Mouse (Mus musculus) cerebellum, adult 2 months (tissue): Measurements from ENCODE around the gene Dapk1. TPM values are rescaled to one million over a fixed set of nuclear protein-coding genes. Genes with fewer than 3 reads are reported as not detected.

ENCODE experiments used
- DNase-seq, 2 experiments: peaks; one replicate each; pipeline ENCODE4 v3.0.0; 2021
- H3K27ac ChIP-seq: fragments of 200-500 bp; 2 replicates; pipeline ENCODE4 v1.5.1; 2012; ENCODE audit warnings: low read length, control low read depth, inconsistent platforms; ENCODE audit not compliant: insufficient read depth
- H3K27me3 ChIP-seq: fragments of 200-500 bp; 2 replicates; pipeline ENCODE4 v1.6.1; 2012; ENCODE audit warnings: inconsistent platforms, mild to moderate bottlenecking, low read length, moderate library complexity; ENCODE audit not compliant: control insufficient read depth, insufficient read depth
- H3K4me1 ChIP-seq: fragments of 200-500 bp; 2 replicates; pipeline ENCODE4 v1.6.1; 2011; ENCODE audit warnings: low read length; ENCODE audit not compliant: control insufficient read depth, insufficient read depth
- H3K4me3 ChIP-seq: fragments of 200-500 bp; replicated peaks from 2 replicates; pipeline ENCODE3; 2011; ENCODE audit warnings: mild to moderate bottlenecking, low read depth, low read length, control low read depth; ENCODE audit not compliant: insufficient read depth
- CTCF ChIP-seq: fragments of 200-500 bp; IDR thresholded peaks from 2 replicates; pipeline ENCODE4 v1.5.1; 2011; ENCODE audit warnings: low read depth, mild to moderate bottlenecking, control low read depth, low read length, moderate library complexity, borderline replicate concordance; ENCODE audit not compliant: insufficient read depth
- POLR2A ChIP-seq: fragments of 200-500 bp; IDR thresholded peaks from 2 replicates; pipeline ENCODE4 v1.6.1; 2011; ENCODE audit warnings: low read length, control low read depth, borderline replicate concordance; ENCODE audit not compliant: insufficient read depth
- WGBS: fragments of 180-500 bp; shearing (Covaris S2); methylation state at CpG from one replicate; pipeline ENCODE4 v1.1.7; 2018; 5-methylcytosine and 5-hydroxymethylcytosine counted together
- polyA plus RNA-seq: library from polyadenylated mRNA; depleted of rRNA; stranded (reverse); fragments of >200 nt; gene quantifications from 2 replicates; pipeline ENCODE4 v1.2.3, GENCODE M21; 2012

Gene Dapk1
- polyA plus RNA-seq, 1 experiment, result 12.8 TPM

DNA sequence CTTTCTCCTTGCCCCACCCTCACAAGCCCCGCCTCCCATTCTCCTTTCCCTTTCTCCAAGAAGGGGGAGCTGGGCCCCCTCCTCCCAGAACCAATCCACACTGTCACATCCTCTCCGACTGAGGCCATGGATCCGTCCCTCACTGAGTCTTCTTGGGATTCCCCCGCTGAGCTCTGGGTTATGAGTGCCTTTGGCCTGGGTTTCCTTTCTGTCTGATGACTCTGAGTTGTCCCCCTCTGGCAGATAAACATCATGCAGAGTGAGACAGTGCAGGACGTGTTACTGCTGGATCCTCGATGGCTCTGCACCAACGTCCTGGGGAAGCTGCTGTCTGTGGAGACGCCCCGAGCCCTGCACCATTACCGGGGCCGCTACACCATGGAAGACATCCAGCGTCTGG, 158.6 kb downstream of the Dapk1 start:
- Histone ChIP-seq H3K27ac (no peak overlapping the region), H3K4me1 (no peaks in the 10 kb centered on the region), H3K4me3 (no peak overlapping the region), H3K27me3 (no peaks in the 10 kb centered on the region)
- WGBS, result 86% methylated on average over 12 of the region's 12 CpGs
- no peak for TF ChIP-seq CTCF
- TF ChIP-seq POLR2A, result no peak
- DNase-seq, result no peak

DNA sequence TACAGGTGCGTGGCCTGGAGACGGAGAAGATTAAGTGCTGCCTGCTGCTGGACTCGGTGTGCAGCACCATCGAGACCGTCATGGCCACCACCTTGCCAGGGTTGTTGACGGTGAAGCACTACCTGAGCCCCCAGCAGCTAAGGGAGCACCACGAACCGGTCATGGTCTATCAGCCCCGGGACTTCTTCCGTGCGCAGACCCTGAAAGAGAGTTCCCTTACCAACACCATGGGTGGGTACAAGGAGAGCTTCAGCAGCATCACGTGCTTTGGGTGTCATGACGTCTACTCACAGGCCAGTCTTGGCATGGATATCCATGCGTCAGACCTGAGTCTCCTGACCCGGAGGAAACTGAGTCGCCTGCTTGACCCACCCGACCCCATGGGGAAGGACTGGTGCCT, 159.4 kb downstream of the Dapk1 start:
- no peaks in the 10 kb centered on the region for H3K27me3 ChIP-seq
- DNase-seq, result no peak
- no peaks in the 10 kb centered on the region for H3K4me1 ChIP-seq
- TF ChIP-seq POLR2A (no peak), CTCF (no peak)
- 97% methylated on average over 17 of the region's 17 CpGs for WGBS
- H3K4me3 ChIP-seq, result no peak overlapping the region
- no peak overlapping the region for H3K27ac ChIP-seq

DNA sequence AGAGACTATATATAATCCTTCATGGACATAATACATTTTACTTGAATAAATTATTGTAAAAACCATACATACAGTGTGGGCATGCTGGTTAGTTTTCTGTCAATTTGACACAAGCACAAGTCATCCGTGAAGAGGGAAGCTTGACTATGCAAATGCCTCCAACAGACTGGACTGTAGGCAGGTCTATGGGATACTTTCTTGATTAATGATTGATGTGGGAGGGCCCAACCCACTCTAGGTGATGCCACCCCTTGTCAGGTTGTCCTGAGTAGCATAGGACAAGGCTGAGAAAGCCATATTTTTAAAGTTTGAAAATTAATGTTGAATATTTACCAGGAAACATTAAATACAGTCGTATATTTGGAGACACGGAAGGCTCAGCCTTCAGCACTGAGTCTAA, 178.8 kb downstream of the Dapk1 start:
- H3K27me3 ChIP-seq, result no peaks in the 10 kb centered on the region
- no peaks in the 10 kb centered on the region for H3K4me1 ChIP-seq
- no peak for DNase-seq
- no peak overlapping the region for H3K27ac ChIP-seq
- no peak overlapping the region for H3K4me3 ChIP-seq
- TF ChIP-seq POLR2A (no peak), CTCF (no peak)
- 82% methylated on average over 3 of the region's 3 CpGs for WGBS

DNA sequence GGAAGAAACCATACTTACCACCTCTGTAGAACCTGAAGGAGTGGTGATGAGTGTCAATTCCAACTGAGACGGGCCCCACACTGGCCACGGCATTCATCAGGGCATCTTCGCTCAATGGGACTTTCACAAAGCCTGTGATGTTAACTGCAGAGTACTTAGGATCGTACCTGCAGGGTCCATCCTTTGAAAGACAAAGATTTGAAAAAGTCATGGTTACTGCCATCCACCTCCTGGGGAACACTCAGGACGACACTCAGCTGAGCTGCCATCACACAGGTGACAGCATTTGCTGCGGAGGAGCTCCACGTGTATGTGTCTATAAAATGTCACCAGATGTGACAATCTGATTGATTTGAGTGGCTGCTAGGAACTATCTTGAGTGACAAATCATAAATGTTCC, 181.6 kb downstream of the Dapk1 start:
- no peak overlapping the region for H3K27ac ChIP-seq
- no peaks in the 10 kb centered on the region for H3K27me3 ChIP-seq
- 86% methylated on average over 7 of the region's 7 CpGs for WGBS
- no peak for TF ChIP-seq CTCF
- TF ChIP-seq POLR2A, result no peak
- no peak for DNase-seq
- H3K4me3 ChIP-seq, result no peak overlapping the region
- no peaks in the 10 kb centered on the region for H3K4me1 ChIP-seq

DNA sequence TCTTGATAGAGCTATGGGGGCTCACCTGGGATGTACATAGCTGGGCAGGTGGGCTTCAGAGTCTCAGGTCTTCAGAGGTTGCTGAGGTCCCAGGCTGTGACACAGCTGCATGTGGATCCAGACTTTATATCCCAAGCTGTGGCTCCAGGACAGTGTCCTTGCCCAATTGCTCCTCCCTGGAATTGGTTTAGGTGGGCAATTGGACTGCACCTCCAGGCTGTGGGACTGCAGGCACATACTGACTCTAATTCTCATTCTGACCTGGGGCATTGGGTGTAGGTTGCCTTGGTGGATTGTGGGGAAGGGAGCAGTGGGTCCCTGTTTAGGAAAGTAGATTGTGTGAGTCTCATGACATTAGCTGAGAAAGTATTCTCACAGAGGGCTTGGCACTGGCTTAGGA, 184.5 kb downstream of the Dapk1 start, which contains the start of gene BC051665:
TSS of gene BC051665 (minus strand) at position 101 of the 400 bp plus-strand sequence.
- Histone ChIP-seq H3K4me3 (no peak within 1 kb of the TSS), H3K4me1 (no peaks in the 10 kb centered on the region), H3K27me3 (no peaks in the 10 kb centered on the region), H3K27ac (no peak within 1 kb of the TSS)
- TF ChIP-seq CTCF, result no peak
- TF ChIP-seq POLR2A, result no peak
- DNase-seq, result no peak

DNA sequence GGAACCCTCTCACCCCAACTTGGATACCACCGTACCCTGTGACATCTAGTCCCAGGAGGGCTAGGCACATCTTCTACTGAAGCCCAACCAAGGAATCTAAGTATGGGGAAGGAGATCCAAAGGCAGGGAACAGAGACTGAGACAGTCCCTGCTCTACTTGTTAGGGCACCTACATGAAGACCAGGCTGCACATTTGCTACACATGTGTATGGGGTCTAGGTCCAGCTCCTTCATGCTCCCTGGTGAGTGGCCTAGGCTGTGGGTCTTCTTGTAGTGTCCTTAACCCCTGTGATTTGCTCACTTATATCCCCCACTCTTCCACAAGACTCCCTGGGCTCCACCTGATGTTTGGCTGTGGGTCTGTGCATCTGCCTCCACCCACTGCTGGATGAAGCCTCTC, 187.7 kb downstream of the Dapk1 start:
- TF ChIP-seq POLR2A, result no peak
- H3K4me3 ChIP-seq, result no peak overlapping the region
- no peaks in the 10 kb centered on the region for H3K27me3 ChIP-seq
- H3K27ac ChIP-seq, result no peak overlapping the region
- no peaks in the 10 kb centered on the region for H3K4me1 ChIP-seq
- 73% methylated on average over 1 of the region's 1 CpGs for WGBS
- DNase-seq, result no peak

DNA sequence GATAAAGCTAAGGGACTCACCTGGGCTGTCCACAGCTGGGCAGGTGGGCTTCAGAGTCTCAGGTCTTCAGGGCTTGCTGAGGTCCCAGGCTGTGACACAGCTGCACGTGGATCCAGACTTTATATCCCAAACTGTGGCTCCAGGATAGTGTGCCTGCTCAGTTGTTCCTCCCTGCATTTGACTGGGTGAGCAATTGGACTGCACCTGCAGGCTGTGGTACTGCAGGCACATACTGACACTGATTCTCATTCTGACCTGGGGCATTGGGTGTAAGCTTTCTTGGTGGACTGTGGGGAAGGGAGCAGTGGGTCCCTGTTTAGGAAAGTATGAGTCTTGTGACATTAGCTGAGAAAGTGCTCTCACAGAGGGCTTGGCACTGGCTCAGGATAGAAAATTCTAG, 201.0 kb downstream of the Dapk1 start, which contains the start of gene Ctsll3:
TSS of gene Ctsll3 (minus strand) at position 101 of the 400 bp plus-strand sequence.
- no peak within 1 kb of the TSS for H3K4me3 ChIP-seq
- TF ChIP-seq CTCF, result no peak
- TF ChIP-seq POLR2A, result no peak
- 67% methylated on average over 1 of the region's 1 CpGs for WGBS
- no peak for DNase-seq
- H3K27ac ChIP-seq, result no peak within 1 kb of the TSS
- no peaks in the 10 kb centered on the region for H3K27me3 ChIP-seq
- H3K4me1 ChIP-seq, result no peaks in the 10 kb centered on the region

DNA sequence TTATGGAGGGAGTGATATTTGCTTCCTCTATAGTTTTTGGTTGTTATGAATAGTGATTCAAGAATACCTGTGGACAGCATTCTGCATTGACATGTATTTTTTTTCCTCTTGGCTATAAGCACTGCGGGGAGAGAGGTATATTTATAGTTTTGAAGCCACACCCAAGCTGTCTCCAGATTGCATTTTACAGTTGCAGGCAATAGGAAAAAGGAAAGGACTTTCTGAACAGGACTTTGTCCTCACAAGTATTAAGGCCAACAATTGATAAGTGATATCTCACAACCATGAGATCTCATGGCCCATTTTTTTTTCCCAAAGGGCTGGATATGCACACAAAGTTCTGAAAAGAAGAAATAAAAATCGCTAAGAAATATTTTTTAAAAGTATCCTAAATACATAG, 207.9 kb downstream of the Dapk1 start:
- Histone ChIP-seq H3K27me3 (no peaks in the 10 kb centered on the region), H3K27ac (no peak overlapping the region), H3K4me3 (no peak overlapping the region), H3K4me1 (no peaks in the 10 kb centered on the region)
- TF ChIP-seq CTCF (no peak), POLR2A (no peak)
- no peak for DNase-seq
- 81% methylated on average over 2 of the region's 2 CpGs for WGBS
